Mouse (Mus musculus): ENCODE results near the gene Crybg3.
"Not testable (repeated sequence)": the region's sequence is repeated elsewhere in the genome, so short reads cannot be mapped to it uniquely, and the experiment has no call there.

Gene Crybg3

DNA sequence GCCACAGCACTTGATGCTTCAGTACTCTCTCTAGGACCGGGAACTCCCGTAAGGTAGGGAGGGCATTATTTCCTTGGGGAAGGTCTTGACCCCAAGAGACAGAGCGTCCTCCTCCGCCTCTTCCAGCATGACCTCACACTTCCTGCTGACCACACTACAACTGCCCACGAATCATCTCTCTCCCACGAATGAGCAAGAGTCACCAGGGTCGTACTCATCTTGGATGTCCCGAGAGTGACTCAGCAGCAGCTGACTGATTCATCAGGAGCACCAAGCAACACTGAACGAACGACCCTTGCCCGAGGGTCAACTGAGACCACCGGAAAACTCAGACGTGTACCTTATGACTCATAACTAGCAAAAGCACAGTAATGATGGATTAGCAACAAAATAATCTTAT, 71.2 kb downstream of the Crybg3 start:
- DNase-seq, result no peak

DNA sequence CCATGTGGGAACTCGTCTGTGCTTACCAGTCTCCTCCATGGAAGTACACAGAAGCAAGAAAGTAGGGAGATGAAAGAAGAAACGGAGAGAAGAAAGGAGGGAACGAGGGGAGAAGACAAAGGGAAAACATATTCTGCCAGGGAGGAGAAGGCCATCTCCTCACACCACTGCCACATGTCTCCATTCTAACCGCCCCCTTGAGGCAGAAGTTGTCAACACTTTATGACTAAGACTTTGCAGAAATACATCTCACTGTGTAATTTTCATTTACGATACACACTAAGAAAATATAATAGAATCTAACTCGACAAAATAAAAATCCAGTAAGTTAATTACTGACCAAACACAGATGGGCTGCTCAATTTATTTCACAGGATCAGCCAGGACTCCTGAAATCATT, 73.8 kb downstream of the Crybg3 start:
- DNase-seq, result no peak

DNA sequence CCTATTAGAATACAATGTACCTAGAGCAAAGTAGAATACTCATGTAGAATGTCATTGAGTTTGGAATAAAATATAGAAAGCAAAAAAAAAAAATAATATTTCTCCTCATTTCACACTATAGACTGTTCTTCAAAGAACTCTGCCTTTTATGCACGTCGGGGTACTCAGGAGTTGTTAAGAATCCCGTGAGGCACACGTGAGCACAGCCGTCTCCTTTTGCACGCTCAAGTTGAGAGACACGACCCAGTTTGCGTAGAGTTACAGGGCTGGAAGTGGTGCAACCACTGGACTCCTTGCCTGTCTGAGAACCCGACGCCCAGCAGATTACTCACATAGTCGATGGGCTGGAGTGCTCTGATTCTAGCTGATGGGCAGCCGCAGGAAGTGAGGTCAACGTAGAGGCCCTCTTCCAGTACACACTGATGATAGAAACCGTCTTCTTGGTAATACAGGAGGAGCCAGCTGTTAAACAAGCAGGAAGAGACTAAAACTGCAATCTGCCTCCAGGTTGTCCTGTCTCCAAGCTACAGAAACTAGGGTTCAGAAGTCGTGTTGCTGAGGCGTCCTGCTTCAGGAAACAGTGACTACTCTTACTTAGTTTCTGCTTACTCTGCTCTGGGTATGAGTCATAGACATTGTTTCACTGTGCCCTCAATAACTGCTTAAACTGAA, 78.9 kb downstream of the Crybg3 start:
- no peak for DNase-seq

DNA sequence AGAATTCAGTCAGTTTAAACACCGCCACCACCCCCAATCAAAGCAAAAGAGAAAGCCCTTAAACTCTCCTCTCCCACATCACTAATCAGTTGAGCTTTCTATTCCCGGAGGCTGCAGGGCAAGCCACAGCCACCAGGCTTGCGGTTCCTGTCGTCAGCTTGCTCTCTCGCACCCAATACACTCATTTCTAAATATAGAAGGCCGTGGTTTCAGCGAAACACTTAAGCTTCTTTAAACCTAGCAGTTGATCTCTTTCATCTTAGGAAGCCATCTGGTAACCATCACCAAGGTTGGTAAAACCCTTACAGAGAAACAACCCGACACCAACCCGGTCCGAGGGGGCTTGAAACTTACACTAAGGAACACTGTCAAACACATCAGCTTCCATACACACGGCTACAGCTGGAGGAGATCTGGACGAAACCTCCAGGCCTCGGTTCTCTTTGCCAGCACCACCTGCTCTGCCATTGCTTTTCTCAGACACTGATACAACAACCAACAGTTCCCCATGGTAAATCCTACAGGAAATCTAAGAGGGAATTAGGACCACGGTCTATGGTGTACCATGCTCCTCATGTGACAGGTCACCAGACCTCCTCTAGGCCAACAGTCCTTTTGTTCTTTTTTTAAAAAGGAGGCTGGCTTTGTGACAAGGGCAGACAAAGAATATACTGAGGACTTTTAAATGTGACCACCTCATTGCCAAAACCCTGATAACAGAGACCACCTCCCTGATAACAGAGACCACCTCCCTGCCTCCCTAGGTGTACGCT, 83.1 kb downstream of the Crybg3 start:
- no peak for DNase-seq

GRCm38 (mm10) chr16:59516965-59517364, 83.8 kb downstream of the Crybg3 start:
- no peak for DNase-seq

DNA sequence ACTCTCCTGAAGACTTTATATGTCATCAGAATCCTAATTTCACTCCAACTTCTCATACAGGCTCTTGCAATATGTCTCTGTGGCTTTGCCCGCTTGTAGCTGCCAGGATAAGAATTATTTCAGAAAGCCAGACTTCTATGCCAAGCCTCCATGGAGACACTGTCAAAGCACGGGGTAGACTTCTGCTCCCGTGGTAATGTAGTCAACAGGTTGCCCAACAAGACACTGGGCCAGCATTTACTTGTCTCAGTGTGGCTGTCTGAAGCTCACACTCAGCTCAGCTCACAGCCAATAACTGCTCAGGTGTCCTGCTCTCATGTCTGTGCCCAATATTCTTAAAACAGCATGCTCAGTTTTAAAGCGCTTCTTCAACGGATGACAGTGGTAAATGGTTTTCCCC, 85.6 kb downstream of the Crybg3 start:
- DNase-seq, result no peak

- no peak for DNase-seq
Measured at GRCm38 (mm10) chr16:59509830-59510229, 90.9 kb downstream of the Crybg3 start.

DNA sequence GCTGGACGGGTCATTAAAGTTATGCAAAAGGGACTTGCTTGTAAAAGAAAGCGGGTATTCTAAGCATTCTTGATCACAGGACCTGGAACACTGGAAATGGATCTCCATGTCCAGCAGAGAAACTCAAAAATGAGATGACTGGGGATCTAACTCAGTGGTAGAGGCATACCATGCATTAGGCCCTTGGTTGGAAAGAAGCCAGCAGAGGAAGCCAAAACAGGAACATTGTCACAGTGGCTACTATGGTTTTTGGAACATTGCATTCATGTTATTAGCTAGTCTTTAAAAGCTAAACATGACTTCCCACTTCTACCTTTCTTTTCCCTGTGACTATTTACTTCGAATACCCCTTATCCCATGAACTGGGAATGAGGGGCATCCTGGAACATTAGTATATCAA, 101.6 kb downstream of the Crybg3 start:
- DNase-seq, result no peak

DNA sequence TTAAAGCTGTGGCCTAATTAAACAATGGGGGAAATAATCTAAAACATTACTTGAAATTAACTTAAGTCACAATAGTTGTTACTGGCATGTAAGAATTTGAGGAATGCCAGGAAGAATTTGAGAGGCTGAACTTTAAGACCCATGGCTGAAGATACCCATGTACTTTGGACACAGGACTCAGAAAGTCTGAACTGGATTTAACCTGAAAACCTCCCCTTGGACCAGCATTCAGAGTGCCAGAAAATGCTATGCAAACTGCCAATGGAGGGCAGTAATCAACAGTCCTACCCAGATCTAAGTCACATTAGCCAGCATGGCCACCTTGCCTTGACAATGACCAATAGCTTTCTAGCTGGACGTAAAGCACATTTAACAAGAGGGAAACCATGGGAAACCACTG, 102.8 kb downstream of the Crybg3 start:
- DNase-seq, result peak in 1 of 2 experiments; percentile 17

GRCm38 (mm10) chr16:59493199-59493598, 107.6 kb downstream of the Crybg3 start:
- peak; percentile 28 to 40 for DNase-seq

GRCm38 (mm10) chr16:59487975-59488548, 112.7 kb downstream of the Crybg3 start:
- no peak for DNase-seq

DNA sequence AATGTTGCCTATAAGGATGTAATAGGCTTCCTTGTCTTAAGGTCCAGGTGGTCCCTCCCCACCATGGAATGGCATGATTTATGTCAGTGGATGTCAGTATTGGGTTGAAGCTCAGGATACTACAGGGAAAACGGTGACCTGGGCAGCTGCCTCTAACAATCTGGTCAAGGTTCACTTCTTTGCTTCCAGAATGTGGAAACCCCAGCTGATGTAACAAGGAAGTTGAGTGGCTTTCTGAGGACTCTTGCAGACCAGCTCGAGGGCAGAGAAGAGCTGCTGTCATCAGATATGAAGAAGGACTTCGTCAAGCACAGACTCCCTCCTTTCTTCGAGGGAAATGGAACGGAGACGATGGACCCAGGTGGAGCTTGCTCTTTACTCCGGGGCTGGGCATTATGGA, 113.5 kb downstream of the Crybg3 start:
- DNase-seq, result no peak

DNA sequence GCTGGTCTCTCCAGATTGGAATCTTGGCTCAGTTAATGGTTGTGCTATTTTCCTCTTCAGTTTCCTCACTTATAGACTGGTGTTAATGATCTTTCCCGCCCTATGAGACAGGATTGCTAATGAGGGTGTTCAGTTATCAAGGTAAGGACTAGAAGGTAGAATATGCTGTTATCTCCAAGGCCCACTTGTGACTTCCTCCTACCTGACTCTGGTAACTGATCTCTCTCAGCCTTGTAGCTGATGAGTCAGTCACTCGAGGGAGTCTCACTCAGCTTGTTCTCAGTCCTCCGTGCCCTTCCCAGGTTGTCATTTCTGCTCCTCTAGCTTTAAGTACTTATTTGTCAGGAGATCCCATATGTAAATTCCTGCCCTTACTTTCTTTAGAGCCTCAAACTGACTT, 122.8 kb downstream of the Crybg3 start:
- no peak for DNase-seq

- DNase-seq, result peak; percentile 87 to 88
Measured at GRCm38 (mm10) chr16:59474788-59475187, 126.0 kb downstream of the Crybg3 start.

- DNase-seq, result no peak
Measured at GRCm38 (mm10) chr16:59472546-59472945, 128.2 kb downstream of the Crybg3 start.

GRCm38 (mm10) chr16:59471637-59472278, 129.0 kb downstream of the Crybg3 start, which contains the start of gene Riox2:
Gene Riox2 (plus strand): TSS chr16:59471775.
- DNase-seq, result peak; percentile 87 to 92

DNA sequence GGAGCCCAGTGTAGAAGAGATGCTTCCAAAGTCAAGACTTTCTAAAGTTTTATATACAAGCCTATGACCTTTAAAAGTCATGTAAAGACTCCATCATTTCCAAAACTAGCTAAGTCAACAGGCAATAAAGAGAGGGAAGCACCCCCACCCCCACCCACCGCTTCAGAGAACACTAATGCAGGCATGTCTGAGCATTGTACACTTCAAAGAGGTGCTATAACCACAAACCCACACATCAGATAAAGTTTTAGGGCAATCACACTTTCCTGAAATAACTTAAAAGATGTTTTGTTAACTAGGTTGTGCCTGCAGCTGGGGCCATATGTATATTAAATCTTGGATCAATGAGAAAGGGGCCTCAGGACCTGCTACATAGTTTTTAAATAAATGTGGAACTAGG, 130.9 kb downstream of the Crybg3 start:
- no peak for DNase-seq

DNA sequence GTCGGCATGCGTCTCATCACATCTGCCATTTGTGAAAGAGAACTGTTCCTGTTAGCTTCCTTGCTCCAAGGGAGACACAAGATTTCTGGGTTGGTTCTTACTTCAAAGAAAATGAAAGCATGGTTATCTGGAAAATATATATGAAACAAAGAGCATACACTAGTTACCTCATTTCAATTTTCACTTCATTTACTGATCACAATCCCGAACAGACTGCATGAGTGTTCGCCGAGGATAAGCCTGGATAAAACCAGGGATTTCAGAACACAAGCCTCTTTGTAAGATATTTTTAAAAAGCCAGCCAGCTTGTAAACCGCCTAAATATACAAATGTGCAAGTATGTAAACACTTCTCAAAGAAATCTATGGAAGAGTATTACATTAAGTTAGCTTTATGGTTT, 136.8 kb downstream of the Crybg3 start:
- DNase-seq, result no peak

- no peak for DNase-seq
Measured at GRCm38 (mm10) chr16:59463567-59463966, 137.2 kb downstream of the Crybg3 start.

DNA sequence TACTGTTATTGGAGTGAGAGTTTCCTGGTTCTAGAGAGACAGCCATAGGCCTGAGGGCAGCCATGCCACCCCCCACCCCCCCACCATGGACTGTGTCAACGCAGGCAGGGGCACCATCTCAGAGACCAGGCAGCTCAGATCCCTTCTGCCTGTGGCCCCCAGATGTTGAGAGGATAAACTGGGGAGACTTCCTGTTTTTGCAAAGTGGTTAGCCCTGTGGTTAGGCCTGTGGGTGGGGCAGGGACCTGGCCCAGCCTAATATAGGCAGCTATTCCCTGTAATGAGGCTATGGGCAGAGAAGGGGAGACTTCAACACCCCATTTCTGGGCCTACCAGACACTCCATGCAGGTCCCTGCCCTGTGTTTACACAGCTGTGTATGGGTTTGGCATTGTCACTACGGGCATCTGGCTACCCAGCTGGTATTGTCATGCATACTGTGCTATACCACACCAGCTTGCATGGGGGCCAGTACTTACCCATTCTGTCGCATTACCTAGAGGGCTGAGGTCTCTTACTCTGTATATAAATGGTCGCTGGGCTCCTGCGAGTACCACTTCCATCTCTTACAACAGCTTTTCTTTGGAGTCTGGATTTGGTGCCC, 141.4 kb downstream of the Crybg3 start:
- DNase-seq, result not testable (repeated sequence)

GRCm38 (mm10) chr16:59451813-59452212, 149.0 kb downstream of the Crybg3 start:
- DNase-seq, result no peak

- DNase-seq, result no peak
Measured at GRCm38 (mm10) chr16:59449092-59449491, 151.7 kb downstream of the Crybg3 start.

DNA sequence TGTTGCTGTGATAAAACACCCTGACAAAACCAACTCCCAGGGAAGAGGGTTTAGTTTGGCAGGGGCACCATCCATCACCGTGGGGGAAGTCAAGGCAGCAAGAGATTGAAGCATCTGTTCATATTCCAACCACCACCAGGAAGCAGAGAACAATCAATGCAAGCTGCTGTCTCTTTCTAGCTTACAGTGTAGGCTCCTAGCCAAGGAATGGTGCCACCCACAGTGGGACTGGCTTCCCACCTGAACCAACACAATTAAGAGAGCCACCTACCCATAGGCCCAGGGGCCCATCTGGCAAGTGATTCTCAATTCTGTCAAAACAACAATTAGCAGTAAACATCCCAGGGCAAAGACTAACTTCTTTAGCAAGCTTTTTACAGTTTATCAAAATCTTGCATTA, 152.6 kb downstream of the Crybg3 start:
- DNase-seq, result no peak

Data from kidney, postnatal 4 days (tissue).